Mouse (Mus musculus): Measurements from ENCODE around the gene Rnf43. TPM values are rescaled to one million over a fixed set of nuclear protein-coding genes. Genes with fewer than 3 reads are reported as not detected.
A peak's percentile ranks its signal among the peaks of the same experiment; 100 is the strongest.

Gene Rnf43
- total RNA-seq, 1 experiment from 2014 or later = 1.6 TPM

- no peak for ATAC-seq (ENCODE audit: extremely low read depth, insufficient number of reproducible peaks, low FRiP score, poor library complexity, severe bottlenecking)
Observed at GRCm38 (mm10) chr11:87752307-87752706, 89.8 kb downstream of the Rnf43 start.

- no peak for ATAC-seq (ENCODE audit: extremely low read depth, insufficient number of reproducible peaks, low FRiP score, poor library complexity, severe bottlenecking)
Observed at GRCm38 (mm10) chr11:87753255-87753654, 90.7 kb downstream of the Rnf43 start.

- ATAC-seq (ENCODE audit: extremely low read depth, insufficient number of reproducible peaks, low FRiP score, poor library complexity, severe bottlenecking) = no peak
Observed at GRCm38 (mm10) chr11:87753891-87754501, 91.5 kb downstream of the Rnf43 start.

GRCm38 (mm10) chr11:87754603-87755002, 92.1 kb downstream of the Rnf43 start:
- peak; percentile 23; the same call in 1 of the 2 replicates for ATAC-seq (ENCODE audit: extremely low read depth, insufficient number of reproducible peaks, low FRiP score, poor library complexity, severe bottlenecking)

- ATAC-seq (ENCODE audit: extremely low read depth, insufficient number of reproducible peaks, low FRiP score, poor library complexity, severe bottlenecking) = peak; percentile 61
Observed at GRCm38 (mm10) chr11:87755360-87756017, 93.0 kb downstream of the Rnf43 start.

GRCm38 (mm10) chr11:87756251-87756820, 93.8 kb downstream of the Rnf43 start:
- ATAC-seq (ENCODE audit: extremely low read depth, insufficient number of reproducible peaks, low FRiP score, poor library complexity, severe bottlenecking) = peak; percentile 23

GRCm38 (mm10) chr11:87757001-87757954, 94.8 kb downstream of the Rnf43 start:
- ATAC-seq (ENCODE audit: extremely low read depth, insufficient number of reproducible peaks, low FRiP score, poor library complexity, severe bottlenecking) = no peak

- no peak for ATAC-seq (ENCODE audit: extremely low read depth, insufficient number of reproducible peaks, low FRiP score, poor library complexity, severe bottlenecking)
Observed at GRCm38 (mm10) chr11:87758161-87758911, 95.8 kb downstream of the Rnf43 start.

GRCm38 (mm10) chr11:87758957-87759608, 96.6 kb downstream of the Rnf43 start:
- no peak for ATAC-seq (ENCODE audit: extremely low read depth, insufficient number of reproducible peaks, low FRiP score, poor library complexity, severe bottlenecking)

- ATAC-seq (ENCODE audit: extremely low read depth, insufficient number of reproducible peaks, low FRiP score, poor library complexity, severe bottlenecking) = peak; percentile 10; the same call in 1 of the 2 replicates
Observed at GRCm38 (mm10) chr11:87759609-87760005, 97.1 kb downstream of the Rnf43 start.

- peak; percentile 1; the same call in 1 of the 2 replicates for ATAC-seq (ENCODE audit: extremely low read depth, insufficient number of reproducible peaks, low FRiP score, poor library complexity, severe bottlenecking)
Observed at GRCm38 (mm10) chr11:87760301-87761081, 98.0 kb downstream of the Rnf43 start, which contains the start of gene Tspoap1. Tspoap1 (plus strand) TSS chr11:87760541.

GRCm38 (mm10) chr11:87761181-87761721, 98.7 kb downstream of the Rnf43 start:
- ATAC-seq (ENCODE audit: extremely low read depth, insufficient number of reproducible peaks, low FRiP score, poor library complexity, severe bottlenecking) = no peak

- no peak for ATAC-seq (ENCODE audit: extremely low read depth, insufficient number of reproducible peaks, low FRiP score, poor library complexity, severe bottlenecking)
Observed at GRCm38 (mm10) chr11:87761806-87762701, 99.5 kb downstream of the Rnf43 start.

- ATAC-seq (ENCODE audit: extremely low read depth, insufficient number of reproducible peaks, low FRiP score, poor library complexity, severe bottlenecking) = no peak
Observed at GRCm38 (mm10) chr11:87762702-87763385, 100.3 kb downstream of the Rnf43 start.

- no peak for ATAC-seq (ENCODE audit: extremely low read depth, insufficient number of reproducible peaks, low FRiP score, poor library complexity, severe bottlenecking)
Observed at GRCm38 (mm10) chr11:87763511-87763987, 101.0 kb downstream of the Rnf43 start.

Measured in neutrophil, adult 5-6 weeks (primary cell).